Mouse (Mus musculus): Measurements from ENCODE around the gene Osgin1. TPM values are rescaled to one million over a fixed set of nuclear protein-coding genes. Genes with fewer than 3 reads are reported as not detected.

The Osgin1 gene
- 1 to 10 TPM in 1 of 2 experiments, under 1 TPM in 1; 0.19 to 1.2 TPM for total RNA-seq (2021)
- long read RNA-seq, experiment 1 = 0 reads
- long read RNA-seq, experiment 2, partial matches to known transcripts = 0 of 1 reads
- long read RNA-seq, experiment 2, other reads (novel, unspliced or antisense) = 1 of 1 reads

DNA sequence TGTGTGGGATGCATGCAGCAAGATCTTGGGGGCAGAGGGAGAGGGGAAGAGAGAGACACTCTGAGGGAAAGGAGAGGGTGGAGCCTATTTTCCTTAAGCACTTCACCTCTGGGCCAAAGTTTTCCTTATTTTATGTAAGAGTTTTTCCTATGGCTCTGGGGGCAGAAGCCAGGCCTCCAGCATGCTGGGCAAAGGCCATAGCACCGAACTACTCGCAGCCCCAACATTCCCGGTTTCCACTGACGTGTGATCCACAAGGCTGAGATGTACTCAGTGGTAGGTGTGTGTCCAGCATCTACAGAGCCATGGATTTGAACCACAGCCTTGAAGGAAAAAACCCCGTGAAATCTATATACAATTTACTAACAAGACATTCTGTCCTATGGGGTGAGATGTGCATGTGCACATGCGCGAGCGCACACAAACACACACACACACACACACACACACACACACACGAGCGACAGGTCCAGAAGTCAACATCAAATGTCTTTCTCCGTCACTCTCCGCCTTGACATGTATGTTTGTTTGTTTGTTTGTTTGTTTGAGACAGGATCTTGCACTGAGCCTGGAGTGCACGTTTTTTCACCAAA is at the start of gene Osgin1:
Osgin1 (plus strand) TSS at position 543 of the 593 bp plus-strand sequence.
- no peak for DNase-seq (ENCODE audit: low spot score in 2 of 2)

DNA sequence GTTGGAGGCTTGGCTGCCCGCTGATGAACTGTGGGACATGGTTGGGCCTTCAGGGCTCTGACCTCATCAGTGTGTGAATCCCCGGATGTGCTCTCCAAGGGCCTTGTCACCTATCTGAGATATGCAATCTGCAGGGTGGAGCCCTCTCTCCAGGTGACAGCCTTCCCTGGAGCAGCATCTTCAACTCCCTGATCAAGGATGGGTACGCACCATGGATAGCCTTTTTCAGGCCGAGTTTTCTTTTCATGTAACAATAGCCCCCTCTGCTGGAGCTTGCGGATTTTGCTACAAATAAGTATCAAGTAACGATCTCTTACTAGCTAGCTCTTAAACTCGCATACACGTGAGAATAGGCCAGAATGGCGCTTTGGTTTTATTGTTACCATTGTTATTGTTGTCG is 49.4 kb upstream of the Osgin1 start:
- peak; percentile 80 to 89 for DNase-seq (ENCODE audit: low spot score in 2 of 2)

DNA sequence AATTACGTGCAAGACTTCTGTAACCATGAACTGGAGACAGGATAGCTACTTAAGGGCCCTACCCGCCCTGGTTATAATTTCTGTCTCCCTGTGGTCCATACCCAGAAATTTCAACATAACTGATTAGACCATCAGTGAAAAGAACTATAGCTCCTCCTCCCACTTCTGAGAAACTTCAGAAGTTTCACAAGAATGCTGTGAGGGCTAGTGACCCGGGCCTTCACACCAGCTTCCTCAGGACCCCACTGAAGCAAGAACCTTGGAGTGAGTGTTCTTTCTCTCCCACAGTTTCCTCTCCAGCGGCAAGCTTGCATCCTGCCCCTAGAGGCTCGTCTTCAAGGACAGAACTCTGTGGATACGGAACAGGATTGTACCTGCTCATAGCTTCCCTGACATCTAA is 48.1 kb upstream of the Osgin1 start:
- no peak for DNase-seq (ENCODE audit: low spot score in 2 of 2)

DNA sequence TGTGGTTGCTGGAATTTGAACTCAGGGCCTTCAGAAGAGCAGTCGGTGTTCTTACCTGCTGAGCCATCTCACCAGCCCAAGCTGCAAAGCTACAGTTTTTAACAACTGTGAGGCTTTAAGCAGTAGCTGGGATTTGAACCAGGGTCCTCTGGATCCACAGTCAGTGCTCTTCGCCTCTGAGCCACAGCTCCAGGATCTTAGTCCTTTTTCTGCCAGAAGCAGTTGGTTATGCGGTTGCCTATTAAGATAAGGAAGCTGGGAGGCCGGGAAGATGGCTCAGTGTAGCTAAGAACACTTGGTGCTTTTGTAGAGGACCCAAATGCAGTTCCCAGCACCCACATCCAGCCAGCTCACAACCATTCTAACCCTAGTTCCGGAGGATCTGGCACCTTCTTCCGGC is 46.9 kb upstream of the Osgin1 start:
- no peak for DNase-seq (ENCODE audit: low spot score in 2 of 2)

DNA sequence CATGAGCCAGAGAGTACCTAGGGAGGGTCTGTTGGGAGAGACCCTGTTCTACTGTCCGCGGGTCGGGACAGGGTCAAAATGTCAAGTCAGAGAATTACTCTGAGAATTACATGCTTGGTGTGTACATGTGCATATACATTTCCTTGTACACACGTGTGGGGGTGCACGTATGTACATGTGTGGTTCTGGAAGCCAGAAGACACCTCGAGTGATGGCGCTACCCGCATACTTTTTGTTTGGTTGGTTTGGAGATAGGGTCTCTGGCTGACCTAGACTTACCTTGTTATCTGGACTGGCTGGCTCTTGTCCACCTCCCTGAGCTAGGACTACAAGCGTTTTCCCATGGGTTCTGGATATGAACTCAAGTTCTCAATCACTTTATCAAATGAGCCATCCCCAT is 39.8 kb upstream of the Osgin1 start:
- no peak for DNase-seq (ENCODE audit: low spot score in 2 of 2)

DNA sequence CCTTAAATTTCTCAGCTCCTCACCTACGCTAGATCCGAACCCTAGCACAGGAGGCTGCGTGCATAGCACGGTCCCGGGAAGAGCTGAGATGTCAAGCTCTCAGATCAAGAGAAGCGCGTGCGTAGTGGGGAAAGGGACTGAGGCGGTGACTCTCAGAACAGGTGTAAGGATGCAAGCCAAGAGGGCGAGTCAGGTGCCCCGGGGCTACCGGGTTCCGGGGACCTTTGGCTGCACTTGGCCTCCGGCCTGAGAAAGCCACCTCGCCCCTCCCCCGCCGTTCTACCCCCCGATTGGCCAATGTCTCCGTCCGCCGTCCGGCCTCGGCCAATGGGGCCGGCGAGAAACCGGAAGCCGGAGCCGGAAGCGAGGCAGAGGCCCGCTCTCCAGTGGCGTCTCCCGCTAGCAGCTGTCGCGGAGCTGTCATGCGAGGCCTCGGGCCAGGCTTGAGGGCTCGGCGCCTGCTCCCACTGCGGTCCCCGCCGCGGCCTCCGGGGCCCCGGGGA is 39.3 kb upstream of the Osgin1 start, which contains the start of gene Mlycd:
Mlycd (plus strand) TSS at position 355 of the 503 bp plus-strand sequence.
- DNase-seq (ENCODE audit: low spot score in 2 of 2) = peak; percentile 92

DNA sequence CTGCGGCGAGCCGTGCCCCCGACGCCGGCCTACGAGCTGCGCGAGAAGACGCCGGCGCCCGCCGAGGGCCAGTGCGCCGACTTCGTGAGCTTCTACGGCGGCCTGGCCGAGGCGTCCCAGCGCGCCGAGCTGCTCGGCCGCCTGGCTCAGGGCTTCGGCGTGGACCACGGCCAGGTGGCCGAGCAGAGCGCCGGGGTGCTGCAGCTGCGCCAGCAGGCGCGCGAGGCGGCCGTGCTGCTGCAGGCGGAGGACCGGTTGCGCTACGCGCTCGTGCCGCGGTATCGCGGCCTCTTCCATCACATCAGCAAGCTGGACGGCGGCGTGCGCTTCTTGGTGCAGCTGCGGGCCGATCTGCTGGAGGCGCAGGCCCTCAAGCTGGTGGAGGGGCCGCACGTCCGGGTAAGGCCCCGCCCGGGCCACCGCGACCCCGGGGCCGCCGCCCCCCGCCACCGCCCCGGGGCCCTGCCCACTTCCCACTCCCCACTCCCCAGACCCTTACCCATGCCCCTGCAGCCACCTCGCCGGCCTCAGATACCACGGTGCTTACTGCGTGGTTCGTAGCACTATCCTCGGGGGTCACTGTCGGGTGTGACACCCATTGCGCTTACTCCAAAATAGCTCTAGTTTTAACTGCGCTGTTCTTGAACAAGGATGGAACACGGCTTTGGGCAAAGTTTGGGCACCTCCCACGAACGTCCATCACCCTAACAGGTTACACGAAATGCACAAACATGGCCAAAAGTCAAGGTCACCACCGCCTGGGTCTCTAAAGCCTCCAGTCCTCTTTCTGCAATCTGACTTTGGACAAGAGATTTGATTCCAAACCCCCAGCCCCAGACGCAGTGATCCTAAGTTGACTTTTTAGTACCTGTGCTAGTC is 38.6 kb upstream of the Osgin1 start:
- no peak for DNase-seq (ENCODE audit: low spot score in 2 of 2)

DNA sequence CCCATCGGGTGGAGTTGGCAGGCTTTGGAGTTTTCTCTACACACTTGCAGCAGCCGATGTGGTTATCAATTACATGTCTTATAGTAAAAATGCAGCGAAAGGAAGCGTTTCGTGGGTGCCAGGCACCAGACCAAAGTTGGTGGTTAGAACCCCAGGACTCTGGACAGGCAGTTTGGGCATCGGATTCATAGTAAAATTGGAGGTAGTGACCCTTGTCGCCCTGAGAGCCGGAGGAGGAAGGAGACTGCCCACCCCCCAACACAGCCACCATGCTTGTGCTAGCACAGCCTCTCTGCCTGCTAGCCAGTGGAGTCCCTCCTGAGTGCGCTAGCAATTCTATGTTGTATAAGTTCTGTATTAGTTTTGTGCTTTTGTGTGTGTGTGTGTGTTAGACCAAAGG is 35.4 kb upstream of the Osgin1 start:
- no peak for DNase-seq (ENCODE audit: low spot score in 2 of 2)

DNA sequence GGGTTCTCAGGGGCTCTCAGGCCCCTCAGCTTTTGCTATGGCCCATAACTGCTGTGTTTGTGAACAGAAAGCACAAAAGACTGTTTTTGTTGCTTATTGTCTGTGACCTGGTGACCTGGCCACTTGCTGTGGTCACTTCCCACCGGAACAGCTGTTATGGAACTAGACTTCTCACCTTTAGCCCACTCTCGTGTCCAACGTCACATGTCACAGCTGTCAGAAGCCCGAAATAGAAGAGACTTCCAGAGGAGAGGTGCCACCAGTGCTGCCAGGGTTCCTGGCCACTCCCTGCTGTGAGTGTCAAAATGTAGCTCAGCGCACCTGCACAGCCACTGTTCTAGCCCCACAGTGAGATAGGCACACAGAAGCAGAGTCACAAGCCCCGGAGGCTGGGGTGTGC is 34.7 kb upstream of the Osgin1 start:
- DNase-seq (ENCODE audit: low spot score in 2 of 2) = no peak

GRCm38 (mm10) chr8:119400122-119400671 is 33.7 kb upstream of the Osgin1 start:
- no peak for DNase-seq (ENCODE audit: low spot score in 2 of 2)

- DNase-seq (ENCODE audit: low spot score in 2 of 2) = no peak
Measured at GRCm38 (mm10) chr8:119400904-119401303, 33.0 kb upstream of the Osgin1 start.

DNA sequence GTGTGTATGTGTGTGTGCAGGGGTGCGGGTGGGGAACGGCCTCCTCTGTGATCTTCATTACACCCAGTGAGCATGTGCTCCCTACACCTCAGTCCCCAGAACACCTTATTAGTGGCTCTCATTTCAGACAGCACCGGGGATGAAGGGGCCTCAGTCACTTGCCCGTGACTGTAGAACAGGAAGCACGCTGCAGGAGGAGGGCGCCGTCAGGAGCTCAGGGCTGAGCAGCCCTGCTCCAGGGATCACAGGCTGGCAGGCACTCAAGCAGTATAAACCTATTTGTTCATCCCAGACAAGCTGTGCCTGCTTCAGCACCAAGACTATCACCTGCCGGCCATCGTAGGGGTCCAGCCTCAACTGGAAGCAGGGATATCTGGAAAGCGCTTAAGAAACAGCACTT is 30.0 kb upstream of the Osgin1 start:
- no peak for DNase-seq (ENCODE audit: low spot score in 2 of 2)

- no peak for DNase-seq (ENCODE audit: low spot score in 2 of 2)
Measured at GRCm38 (mm10) chr8:119404648-119405047, 29.3 kb upstream of the Osgin1 start.

DNA sequence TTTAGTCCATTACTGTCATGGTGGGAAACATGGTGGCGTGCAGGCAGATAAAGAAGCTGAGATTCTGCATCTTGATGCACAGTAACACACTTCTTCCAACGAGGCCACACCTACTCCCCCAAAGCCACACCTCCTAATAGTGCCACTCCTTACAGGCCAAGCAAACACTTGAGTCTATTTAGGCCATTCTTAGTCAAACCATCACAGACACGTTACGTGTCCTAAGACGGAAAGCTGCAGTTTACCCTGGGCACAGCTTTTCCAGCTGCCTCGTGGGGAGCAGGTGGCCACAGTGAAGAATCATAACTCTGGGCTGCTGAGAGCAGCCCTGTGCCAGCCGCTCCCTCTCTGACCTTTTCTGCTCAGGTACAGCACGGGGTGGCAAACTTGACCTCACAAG is 25.6 kb upstream of the Osgin1 start:
- no peak for DNase-seq (ENCODE audit: low spot score in 2 of 2)

DNA sequence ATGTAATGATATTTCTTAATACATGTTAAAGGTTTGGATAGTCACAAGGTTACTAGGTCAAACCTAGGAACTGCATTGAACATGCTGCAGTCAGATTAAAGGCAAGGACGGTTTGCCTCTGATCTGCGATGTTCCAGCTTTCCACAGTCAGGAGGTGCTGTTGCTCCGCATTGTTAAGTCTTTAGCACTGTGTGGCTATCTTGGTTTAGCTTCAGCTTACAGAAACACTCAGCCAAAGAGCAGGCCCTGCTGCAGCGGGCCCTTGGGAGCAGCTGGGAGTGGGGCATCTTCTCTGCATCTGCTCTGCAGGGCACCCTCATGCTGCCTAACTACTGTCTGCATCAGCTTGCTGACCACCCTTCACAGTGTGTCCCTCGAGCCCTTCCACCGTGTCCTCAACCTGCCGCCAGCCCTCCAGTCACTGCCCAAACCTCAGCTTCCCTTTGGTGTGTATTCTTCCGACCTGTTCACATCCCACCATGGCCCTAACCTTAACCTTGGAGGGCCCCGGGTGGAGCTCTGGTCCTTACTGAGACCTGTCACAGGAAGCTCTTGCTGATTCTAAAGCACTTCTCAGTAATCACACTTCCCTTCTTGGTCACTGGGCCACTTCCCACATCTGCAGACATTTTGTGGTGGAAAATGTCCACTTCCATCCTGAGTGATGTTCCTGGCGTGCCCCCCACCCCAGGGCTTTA is 21.7 kb upstream of the Osgin1 start:
- DNase-seq (ENCODE audit: low spot score in 2 of 2) = no peak

DNA sequence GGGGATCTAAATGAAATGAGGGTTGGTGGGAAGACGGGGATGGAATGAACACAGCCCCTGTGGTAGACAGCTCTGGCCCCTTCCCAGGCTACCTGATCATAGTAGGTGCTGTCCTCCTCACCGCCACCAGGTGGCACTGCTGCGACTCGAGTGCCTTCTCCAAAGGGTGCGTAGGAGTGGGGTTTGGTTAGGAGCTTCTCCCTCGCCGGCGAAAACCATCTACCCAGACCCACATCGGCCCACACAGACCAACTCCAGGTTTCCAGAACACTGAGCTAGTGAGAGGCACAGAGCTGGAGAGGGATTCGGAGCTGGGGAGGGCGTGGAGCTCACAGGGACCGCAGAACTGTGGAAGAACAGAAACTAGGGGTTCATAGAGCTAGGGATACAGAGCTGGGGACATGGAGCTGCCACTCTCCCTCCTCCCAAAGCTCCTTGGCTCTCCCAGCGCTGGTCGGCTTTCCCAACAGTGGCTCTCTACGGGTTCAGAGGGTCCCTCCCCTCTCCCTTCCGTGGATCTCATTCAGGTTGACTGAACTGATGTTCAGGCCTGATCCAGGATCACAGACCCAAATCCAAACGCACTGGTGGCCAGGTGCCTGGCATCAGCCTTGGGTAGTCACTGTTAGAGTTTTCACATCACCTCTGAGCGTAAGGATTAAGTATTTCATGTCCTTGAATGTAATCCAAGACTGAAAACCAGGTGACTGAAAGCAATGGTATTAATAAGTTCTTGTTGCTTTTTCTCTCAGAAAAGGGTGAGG is 21.0 kb upstream of the Osgin1 start:
- DNase-seq (ENCODE audit: low spot score in 2 of 2) = peak; percentile 75 to 77

GRCm38 (mm10) chr8:119413605-119414004 is 20.3 kb upstream of the Osgin1 start:
- no peak for DNase-seq (ENCODE audit: low spot score in 2 of 2)

GRCm38 (mm10) chr8:119420318-119420717 is 13.6 kb upstream of the Osgin1 start:
- no peak for DNase-seq (ENCODE audit: low spot score in 2 of 2)

GRCm38 (mm10) chr8:119421603-119422122 is 12.3 kb upstream of the Osgin1 start:
- no peak for DNase-seq (ENCODE audit: low spot score in 2 of 2)

- DNase-seq (ENCODE audit: low spot score in 2 of 2) = no peak
Measured at GRCm38 (mm10) chr8:119422123-119422711, 11.7 kb upstream of the Osgin1 start.

All from layer of hippocampus, postnatal 14 days (tissue).